Mouse (Mus musculus) stomach, embryonic 14.5 days (tissue): ENCODE measurements around the gene Carns1. TPM values are rescaled to one million over a fixed set of nuclear protein-coding genes. Genes with fewer than 3 reads are reported as not detected.

Source experiments
- ATAC-seq: fragments of 200-750 bp; cut with Nextera tagmentation; 2 replicates; pipeline ENCODE4 v1.8.0; 2017; ENCODE audit warnings: low read depth, moderate TSS enrichment; ENCODE audit not compliant: insufficient number of reproducible peaks, insufficient read depth, low FRiP score
- H3K27ac ChIP-seq: fragments of 300-500 bp; sonication (generic); 2 replicates; pipeline ENCODE4 v1.5.1; 2014; ENCODE audit warnings: mild to moderate bottlenecking, low read length, moderate library complexity, mixed read lengths
- H3K27me3 ChIP-seq: fragments of 300-500 bp; sonication (generic); 2 replicates; pipeline ENCODE4 v1.6.1; 2014; ENCODE audit warnings: low read length, control low read depth, mixed read lengths; ENCODE audit not compliant: control insufficient read depth, insufficient read depth
- H3K36me3 ChIP-seq: fragments of 300-500 bp; sonication (generic); 2 replicates; pipeline ENCODE4 v1.6.1; 2014; ENCODE audit warnings: mild to moderate bottlenecking, control low read depth, low read length, moderate library complexity, mixed read lengths; ENCODE audit not compliant: control insufficient read depth, insufficient read depth
- H3K4me1 ChIP-seq: fragments of 300-500 bp; sonication (generic); 2 replicates; pipeline ENCODE4 v1.6.1; 2014; ENCODE audit warnings: low read length, control low read depth, mixed read lengths; ENCODE audit not compliant: control insufficient read depth, insufficient read depth
- H3K4me2 ChIP-seq: fragments of 300-500 bp; sonication (generic); replicated peaks from 2 replicates; pipeline ENCODE4 v1.6.1; 2014; ENCODE audit warnings: low read depth, low read length, control low read depth
- H3K4me3 ChIP-seq: fragments of 300-500 bp; sonication (generic); 2 replicates; pipeline ENCODE4 v1.5.1; 2014; ENCODE audit warnings: low read depth, low read length, control low read depth
- H3K9ac ChIP-seq: fragments of 300-500 bp; sonication (generic); replicated peaks from 2 replicates; pipeline ENCODE4 v1.6.1; 2014; ENCODE audit warnings: low read depth, mild to moderate bottlenecking, control low read depth, low read length, moderate library complexity, mixed read lengths
- H3K9me3 ChIP-seq: fragments of 300-500 bp; sonication (generic); 2 replicates; pipeline ENCODE4 v1.6.1; 2016; ENCODE audit warnings: low read depth, low read length, control low read depth; ENCODE audit not compliant: control insufficient read depth
- WGBS: fragments of 180-500 bp; shearing (Covaris S2); extraction: QIAGEN DNeasy Blood & Tissue Kit; methylation state at CpG from one replicate; pipeline ENCODE4 v1.1.7; 2014; 5-methylcytosine and 5-hydroxymethylcytosine counted together
- polyA plus RNA-seq: library from polyadenylated mRNA; unstranded; fragments of >200 nt; fragmentation: Nextera tagmentation; extraction: Ambion mirVana; gene quantifications from 2 replicates; pipeline ENCODE4 v1.2.1, GENCODE M21; 2014

Gene Carns1
- polyA plus RNA-seq, 1 experiment from 2014 or later = 0.90 TPM

- Histone ChIP-seq H3K9ac (no peak overlapping the region), H3K36me3 (peaks cover 15% of the 10 kb centered on the region), H3K4me3 (no peak overlapping the region), H3K27me3 (no peaks in the 10 kb centered on the region), H3K4me2 (no peak overlapping the region), H3K9me3 (no peaks in the 10 kb centered on the region), H3K4me1 (peaks cover 20% of the 10 kb centered on the region), H3K27ac (no peak overlapping the region)
- ATAC-seq = no peak
- 61% methylated on average over 12 of the region's 12 CpGs for WGBS
These were observed 28.8 kb downstream of the Carns1 start for GRCm38 (mm10) chr19:4146366-4147021.

DNA sequence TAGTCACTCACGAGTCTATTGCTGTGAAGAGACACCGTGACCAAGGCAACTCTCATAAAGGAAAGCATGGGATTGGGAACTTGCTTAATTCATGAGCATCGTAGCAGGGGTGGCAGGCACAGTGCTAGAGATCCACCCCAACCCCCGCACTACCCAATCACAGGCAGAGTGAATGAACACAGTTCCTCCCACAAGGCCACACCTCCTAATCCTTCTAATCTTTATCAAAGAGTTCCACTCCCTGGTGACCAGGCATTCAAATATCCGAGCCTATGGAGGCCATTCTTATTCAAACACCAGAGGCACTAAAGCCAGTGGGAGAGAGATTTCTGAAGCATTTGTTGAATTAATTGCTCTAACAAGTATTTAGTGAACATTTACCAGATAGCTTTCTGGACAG, 29.3 kb downstream of the Carns1 start:
- Histone ChIP-seq H3K27ac (no peak overlapping the region), H3K4me3 (no peak overlapping the region), H3K9me3 (no peaks in the 10 kb centered on the region), H3K9ac (no peak overlapping the region), H3K4me1 (peaks cover 20% of the 10 kb centered on the region), H3K4me2 (no peak overlapping the region), H3K27me3 (no peaks in the 10 kb centered on the region), H3K36me3 (peaks cover 12% of the 10 kb centered on the region)
- no peak for ATAC-seq
- WGBS = 87% methylated on average over 5 of the region's 5 CpGs

- peaks cover 1% of the 10 kb centered on the region; the same call in 1 of the 2 replicates for H3K36me3 ChIP-seq
- no peaks in the 10 kb centered on the region for H3K9me3 ChIP-seq
- no peak for ATAC-seq
- no peak overlapping the region for H3K4me2 ChIP-seq
- WGBS = 80% methylated on average over 16 of the region's 16 CpGs
- no peak overlapping the region for H3K4me3 ChIP-seq
- no peak overlapping the region for H3K27ac ChIP-seq
- H3K27me3 ChIP-seq = no peaks in the 10 kb centered on the region
- no peak overlapping the region for H3K9ac ChIP-seq
- peaks cover 17% of the 10 kb centered on the region for H3K4me1 ChIP-seq
These were observed 30.5 kb downstream of the Carns1 start for GRCm38 (mm10) chr19:4144550-4145498.

GRCm38 (mm10) chr19:4143759-4144268, 31.5 kb downstream of the Carns1 start, which contains the start of gene Cabp4:
Cabp4 (minus strand) TSS chr19:4144033.
- 79% methylated on average over 7 of the region's 7 CpGs for WGBS
- no peak for ATAC-seq

DNA sequence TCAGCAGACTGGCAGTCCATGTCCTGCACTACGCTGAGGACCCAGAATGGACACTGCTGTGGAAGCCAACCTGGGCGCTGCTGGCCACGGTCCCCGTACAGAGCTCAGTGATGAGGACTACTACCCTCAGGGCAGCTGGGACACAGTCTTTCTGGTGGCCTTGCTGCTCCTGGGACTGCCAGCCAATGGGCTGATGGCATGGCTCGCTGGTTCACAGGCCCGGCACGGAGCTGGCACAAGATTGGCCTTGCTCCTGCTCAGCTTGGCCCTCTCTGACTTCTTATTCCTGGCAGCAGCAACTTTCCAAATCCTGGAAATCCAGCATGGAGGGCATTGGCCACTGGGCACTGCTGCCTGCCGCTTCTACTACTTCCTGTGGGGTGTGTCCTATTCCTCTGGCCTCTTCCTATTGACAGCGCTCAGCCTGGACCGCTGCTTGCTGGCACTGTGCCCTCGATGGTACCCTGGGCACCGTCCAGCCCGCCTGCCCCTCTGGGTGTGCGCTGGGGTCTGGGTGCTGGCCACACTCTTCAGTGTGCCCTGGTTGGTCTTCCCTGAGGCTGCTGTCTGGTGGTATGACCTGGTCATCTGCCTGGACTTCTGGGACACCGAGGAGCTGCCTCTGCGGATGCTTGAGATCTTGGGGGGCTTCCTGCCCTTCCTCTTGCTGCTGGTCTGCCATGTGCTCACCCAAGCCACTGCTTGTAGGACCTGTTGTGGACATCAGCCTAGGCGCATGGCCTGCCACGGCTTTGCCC, 32.7 kb downstream of the Carns1 start:
- no peaks in the 10 kb centered on the region for H3K9me3 ChIP-seq
- H3K4me1 ChIP-seq = peaks cover under 1% of the 10 kb centered on the region; the same call in 1 of the 2 replicates
- H3K9ac ChIP-seq = no peak overlapping the region
- H3K27me3 ChIP-seq = no peaks in the 10 kb centered on the region
- no peaks in the 10 kb centered on the region for H3K36me3 ChIP-seq
- H3K4me3 ChIP-seq = no peak overlapping the region
- no peak for ATAC-seq
- no peak overlapping the region for H3K4me2 ChIP-seq
- no peak overlapping the region for H3K27ac ChIP-seq
- 90% methylated on average over 18 of the region's 18 CpGs for WGBS

More at GRCm38 (mm10) chr19:4143759-4144268, 31.5 kb downstream of the Carns1 start, which contains the start of gene Cabp4:
- peaks cover 7% of the 10 kb centered on the region; the same call in 1 of the 2 replicates for H3K4me1 ChIP-seq
- no peak within 1 kb of the TSS for H3K9ac ChIP-seq
- H3K9me3 ChIP-seq = no peaks in the 10 kb centered on the region
- no peaks in the 10 kb centered on the region for H3K36me3 ChIP-seq
- no peak within 1 kb of the TSS for H3K4me2 ChIP-seq
- no peak within 1 kb of the TSS for H3K4me3 ChIP-seq
- H3K27me3 ChIP-seq = no peaks in the 10 kb centered on the region
- no peak within 1 kb of the TSS for H3K27ac ChIP-seq

DNA sequence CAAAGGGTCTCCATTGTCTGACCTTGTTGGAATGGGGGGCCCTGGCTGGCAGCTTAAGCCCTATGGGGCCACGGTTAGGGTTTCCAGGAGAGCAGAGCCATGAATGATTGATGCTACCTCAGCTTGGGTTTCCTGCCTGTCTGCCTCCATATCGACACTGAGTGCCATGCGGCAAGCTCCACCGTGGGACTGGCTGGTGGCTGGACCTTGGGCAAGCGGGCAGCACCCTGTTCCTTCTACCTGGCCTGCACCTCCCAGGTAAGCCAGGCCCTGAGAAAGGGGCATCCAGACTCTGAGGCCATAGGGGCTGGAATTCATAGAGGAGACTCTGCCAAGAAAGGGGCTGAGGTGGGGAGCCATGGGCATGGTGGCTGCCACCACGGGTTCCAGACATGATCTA, 35.1 kb downstream of the Carns1 start:
- no peak overlapping the region for H3K4me3 ChIP-seq
- no peak overlapping the region for H3K4me2 ChIP-seq
- no peak for ATAC-seq
- no peak overlapping the region for H3K27ac ChIP-seq
- H3K9me3 ChIP-seq = no peaks in the 10 kb centered on the region
- no peaks in the 10 kb centered on the region for H3K4me1 ChIP-seq
- WGBS = 71% methylated on average over 6 of the region's 6 CpGs
- H3K36me3 ChIP-seq = no peaks in the 10 kb centered on the region
- H3K27me3 ChIP-seq = no peaks in the 10 kb centered on the region
- no peak overlapping the region for H3K9ac ChIP-seq

- Histone ChIP-seq H3K4me2 (no peak within 1 kb of the TSS), H3K27ac (no peak within 1 kb of the TSS), H3K9me3 (no peaks in the 10 kb centered on the region), H3K27me3 (no peaks in the 10 kb centered on the region), H3K9ac (no peak within 1 kb of the TSS), H3K36me3 (no peaks in the 10 kb centered on the region), H3K4me1 (no peaks in the 10 kb centered on the region), H3K4me3 (no peak within 1 kb of the TSS)
- 62% methylated on average over 2 of the region's 2 CpGs for WGBS
- ATAC-seq = no peak
These were observed 35.8 kb downstream of the Carns1 start, which contains the start of gene Gpr152 for GRCm38 (mm10) chr19:4139446-4139845. Gpr152 (plus strand) TSS chr19:4139787.

- H3K4me3 ChIP-seq = no peak overlapping the region
- no peak overlapping the region for H3K27ac ChIP-seq
- H3K36me3 ChIP-seq = peaks cover 4% of the 10 kb centered on the region; the same call in 1 of the 2 replicates
- H3K9me3 ChIP-seq = no peaks in the 10 kb centered on the region
- 79% methylated on average over 5 of the region's 5 CpGs for WGBS
- no peak overlapping the region for H3K9ac ChIP-seq
- no peak for ATAC-seq
- H3K27me3 ChIP-seq = no peaks in the 10 kb centered on the region
- H3K4me2 ChIP-seq = no peak overlapping the region
- H3K4me1 ChIP-seq = no peaks in the 10 kb centered on the region
These were observed 37.4 kb downstream of the Carns1 start for GRCm38 (mm10) chr19:4137913-4138312.
